Mouse (Mus musculus) intestine, postnatal 0 days (tissue): ENCODE measurements at regions not wholly inside any gene's neighbourhood (a gene's known extent, or its start where the extent isn't known, plus 50 kb on each side); places are given as distances from the start of the nearest gene placed in this dataset.

Source experiments
- ATAC-seq: fragments of 200-750 bp; cut with Nextera tagmentation; 2 replicates; pipeline ENCODE4 v1.8.0; 2017; ENCODE audit warnings: mild to moderate bottlenecking, moderate TSS enrichment, moderate library complexity
- H3K27ac ChIP-seq: fragments of 300-500 bp; sonication (generic); 2 replicates; pipeline ENCODE4 v1.5.1; 2014; ENCODE audit warnings: mild to moderate bottlenecking, low read depth, low read length, moderate library complexity
- H3K27me3 ChIP-seq: fragments of 300-500 bp; sonication (generic); replicated peaks from 2 replicates; pipeline ENCODE4 v1.6.1; 2014; ENCODE audit warnings: low read length, mixed read lengths; ENCODE audit not compliant: control insufficient read depth, insufficient read depth
- H3K36me3 ChIP-seq: fragments of 300-500 bp; sonication (generic); 2 replicates; pipeline ENCODE4 v1.6.1; 2014; ENCODE audit warnings: mild to moderate bottlenecking, moderate library complexity; ENCODE audit not compliant: control insufficient read depth, insufficient read depth
- H3K4me1 ChIP-seq: fragments of 300-500 bp; sonication (generic); replicated peaks from 2 replicates; pipeline ENCODE4 v1.6.1; 2014; ENCODE audit warnings: antibody characterized with exemption, low read length, mixed read lengths; ENCODE audit not compliant: control insufficient read depth, insufficient read depth
- H3K4me2 ChIP-seq: fragments of 300-500 bp; sonication (generic); replicated peaks from 2 replicates; pipeline ENCODE4 v1.6.1; 2014; ENCODE audit warnings: low read depth, mild to moderate bottlenecking, moderate library complexity
- H3K4me3 ChIP-seq: fragments of 300-500 bp; sonication (generic); 2 replicates; pipeline ENCODE4 v1.5.1; 2014; ENCODE audit warnings: low read depth, low read length
- H3K9ac ChIP-seq: fragments of 300-500 bp; sonication (generic); 2 replicates; pipeline ENCODE4 v1.6.1; 2014; ENCODE audit warnings: mild to moderate bottlenecking, low read depth, low read length
- H3K9me3 ChIP-seq: fragments of 300-500 bp; sonication (generic); 2 replicates; pipeline ENCODE4 v1.6.1; 2016; ENCODE audit warnings: mixed run types; ENCODE audit not compliant: control insufficient read depth
- CTCF ChIP-seq: sonication (generic); IDR thresholded peaks from 2 replicates; pipeline ENCODE4 v1.5.1; 2016; ENCODE audit warnings: low read depth, mild to moderate bottlenecking, control low read depth, antibody characterized with exemption, moderate library complexity
- WGBS: fragments of 180-500 bp; shearing (Covaris S2); extraction: QIAGEN DNeasy Blood & Tissue Kit; methylation state at CpG from one replicate; pipeline ENCODE4 v1.1.7; 2014; 5-methylcytosine and 5-hydroxymethylcytosine counted together

GRCm38 (mm10) chr8:36339449-36339848 is 573.9 kb downstream of the Gm19410 start:
- Histone ChIP-seq H3K36me3 (no peaks in the 10 kb centered on the region), H3K4me2 (no peak overlapping the region), H3K9ac (no peak overlapping the region), H3K27me3 (no peaks in the 10 kb centered on the region), H3K27ac (no peak overlapping the region), H3K9me3 (no peaks in the 10 kb centered on the region), H3K4me1 (no peaks in the 10 kb centered on the region), H3K4me3 (no peak overlapping the region)
- 93% methylated on average over 6 of the region's 6 CpGs for WGBS
- no peak for TF ChIP-seq CTCF
- no peak for ATAC-seq

GRCm38 (mm10) chr8:36340454-36340853 is 574.9 kb downstream of the Gm19410 start:
- Histone ChIP-seq H3K4me2 (no peak overlapping the region), H3K9me3 (no peaks in the 10 kb centered on the region), H3K27ac (no peak overlapping the region), H3K4me1 (no peaks in the 10 kb centered on the region), H3K9ac (no peak overlapping the region), H3K36me3 (no peaks in the 10 kb centered on the region), H3K27me3 (no peaks in the 10 kb centered on the region), H3K4me3 (no peak overlapping the region)
- ATAC-seq, result no peak
- WGBS, result 72% methylated on average over 3 of the region's 3 CpGs
- no peak for TF ChIP-seq CTCF

- 75% methylated on average over 4 of the region's 4 CpGs for WGBS
- no peak for TF ChIP-seq CTCF
- H3K9me3 ChIP-seq, result no peaks in the 10 kb centered on the region
- H3K9ac ChIP-seq, result no peak overlapping the region
- H3K27ac ChIP-seq, result no peak overlapping the region
- no peak for ATAC-seq
- H3K4me2 ChIP-seq, result no peak overlapping the region
- no peaks in the 10 kb centered on the region for H3K36me3 ChIP-seq
- H3K27me3 ChIP-seq, result no peaks in the 10 kb centered on the region
- H3K4me1 ChIP-seq, result no peaks in the 10 kb centered on the region
- no peak overlapping the region for H3K4me3 ChIP-seq
Observed at GRCm38 (mm10) chr8:36341965-36342364, 576.4 kb downstream of the Gm19410 start.

- no peaks in the 10 kb centered on the region for H3K27me3 ChIP-seq
- no peaks in the 10 kb centered on the region for H3K9me3 ChIP-seq
- no peak overlapping the region for H3K9ac ChIP-seq
- no peak overlapping the region for H3K27ac ChIP-seq
- no peaks in the 10 kb centered on the region for H3K4me1 ChIP-seq
- TF ChIP-seq CTCF, result no peak
- no peak overlapping the region for H3K4me3 ChIP-seq
- H3K36me3 ChIP-seq, result no peaks in the 10 kb centered on the region
- H3K4me2 ChIP-seq, result no peak overlapping the region
- 84% methylated on average over 5 of the region's 5 CpGs for WGBS
- no peak for ATAC-seq
Observed at GRCm38 (mm10) chr8:36342650-36343049, 577.1 kb downstream of the Gm19410 start.

GRCm38 (mm10) chr8:36346682-36347324 is 581.2 kb downstream of the Gm19410 start:
- TF ChIP-seq CTCF, result peak; percentile 99
- ATAC-seq, result peak; percentile 73
- Histone ChIP-seq H3K4me2 (no peak overlapping the region), H3K27ac (no peak overlapping the region), H3K4me1 (no peaks in the 10 kb centered on the region), H3K9me3 (no peaks in the 10 kb centered on the region), H3K36me3 (no peaks in the 10 kb centered on the region), H3K4me3 (no peak overlapping the region), H3K9ac (no peak overlapping the region), H3K27me3 (no peaks in the 10 kb centered on the region)
- 46% methylated on average over 7 of the region's 7 CpGs for WGBS

- no peak overlapping the region for H3K4me3 ChIP-seq
- H3K4me2 ChIP-seq, result no peak overlapping the region
Observed at GRCm38 (mm10) chr8:36348067-36348466, 582.5 kb downstream of the Gm19410 start.

GRCm38 (mm10) chr8:36354926-36355325 is 589.3 kb downstream of the Gm19410 start:
- ATAC-seq, result no peak
- WGBS, result 43% methylated on average over 3 of the region's 3 CpGs
- Histone ChIP-seq H3K27ac (no peak overlapping the region), H3K36me3 (no peaks in the 10 kb centered on the region), H3K27me3 (no peaks in the 10 kb centered on the region), H3K9me3 (no peaks in the 10 kb centered on the region), H3K4me2 (no peak overlapping the region), H3K4me3 (no peak overlapping the region), H3K4me1 (no peaks in the 10 kb centered on the region), H3K9ac (no peak overlapping the region)
- no peak for TF ChIP-seq CTCF

More at GRCm38 (mm10) chr8:36348067-36348466, 582.5 kb downstream of the Gm19410 start:
- Histone ChIP-seq H3K4me1 (no peaks in the 10 kb centered on the region), H3K36me3 (no peaks in the 10 kb centered on the region), H3K27me3 (no peaks in the 10 kb centered on the region), H3K9ac (no peak overlapping the region), H3K9me3 (no peaks in the 10 kb centered on the region), H3K27ac (no peak overlapping the region)
- ATAC-seq, result no peak
- 88% methylated on average over 1 of the region's 1 CpGs for WGBS
- TF ChIP-seq CTCF, result no peak
